Comparison of ENCODE assay signal across 8 mouse cellular contexts in genomic region chr17:87282007-87282705, GRCm38 (mm10). TPM values are rescaled to one million over a fixed set of nuclear protein-coding genes. Genes with fewer than 3 reads are reported as not detected.
DNase-seq lines count a peak whose midpoint lies in the region; ATAC-seq and TF ChIP-seq lines count a peak whose summit lies in the region.

No protein-coding gene starts in this region.

- WGBS in heart, embryonic 11.5 days (ENCODE audit: insufficient replicate concordance): under 1% methylated on average over 44 of the region's 44 CpGs
- under 1% methylated on average over 40 of the region's 44 CpGs for WGBS in kidney, embryonic 16.5 days

- peak overlapping the region; percentile 82 for H3K9ac ChIP-seq in heart, embryonic 11.5 days (ENCODE audit: low read depth, low read length)
- H3K9ac ChIP-seq in kidney, embryonic 16.5 days (replicated peaks; ENCODE audit: low read length): peak overlapping the region; percentile 89

- no peaks in the 10 kb centered on the region for H3K79me2 ChIP-seq in C2C12 (ENCODE audit: control insufficient read depth, insufficient read depth)

- no peaks in the 10 kb centered on the region for H3K79me3 ChIP-seq in C2C12 (ENCODE audit: low read depth)

- peak; percentile 98 for DNase-seq in liver
- DNase-seq in monocyte, adult 2 months (ENCODE audit: low read depth in 1 of 2, low spot score in 2 of 2): peak; percentile 94 to 95
- peak; percentile 86 to 87 for DNase-seq in spleen, postnatal 14 days (ENCODE audit: low spot score in 2 of 2)

- H3K4me1 ChIP-seq in bone marrow macrophage, adult 2 months (ENCODE audit: control insufficient read depth, insufficient read depth, low read length): peaks cover 46% of the 10 kb centered on the region
- H3K4me1 ChIP-seq in heart, embryonic 11.5 days (ENCODE audit: control insufficient read depth, insufficient read depth, low read length): peaks cover 10% of the 10 kb centered on the region
- H3K4me1 ChIP-seq in kidney, embryonic 16.5 days (ENCODE audit: insufficient read depth, low read length): peaks cover 25% of the 10 kb centered on the region

- H3K9me3 ChIP-seq in heart, embryonic 11.5 days (replicated peaks; ENCODE audit: control insufficient read depth, low read length): no peaks in the 10 kb centered on the region
- no peaks in the 10 kb centered on the region for H3K9me3 ChIP-seq in kidney, embryonic 16.5 days (ENCODE audit: low read length)

- H3K27ac ChIP-seq in bone marrow macrophage, adult 2 months (ENCODE audit: insufficient read depth, low read depth, low read length): peak overlapping the region; percentile 90
- peak overlapping the region; percentile 72 for H3K27ac ChIP-seq in heart, embryonic 11.5 days (ENCODE audit: low read depth, low read length)
- peak overlapping the region; percentile 96 for H3K27ac ChIP-seq in kidney, embryonic 16.5 days (ENCODE audit: low read length)

- TF ChIP-seq CTCF in C2C12 (IDR thresholded peaks at IDR 0.05; ENCODE audit: control insufficient read depth, insufficient read depth, insufficient read length): no peak
- no peak for TF ChIP-seq CTCF in bone marrow macrophage, adult 2 months (IDR thresholded peaks at IDR 0.05; ENCODE audit: low read depth, low read length)

- H3K36me3 ChIP-seq in C2C12 (ENCODE audit: control insufficient read depth, insufficient read depth): no peaks in the 10 kb centered on the region
- no peaks in the 10 kb centered on the region for H3K36me3 ChIP-seq in heart, embryonic 11.5 days (ENCODE audit: control insufficient read depth, insufficient read depth, low read length)
- no peaks in the 10 kb centered on the region for H3K36me3 ChIP-seq in kidney, embryonic 16.5 days (ENCODE audit: insufficient read depth, low read length)

- H3ac ChIP-seq in C2C12 (ENCODE audit: control insufficient read depth, insufficient read length, low read depth): peak overlapping the region; percentile 89

- no peak for TF ChIP-seq POLR2A in bone marrow macrophage, adult 2 months (IDR thresholded peaks at IDR 0.05; ENCODE audit: borderline replicate concordance, low read depth, low read length)

- H3K27me3 ChIP-seq in C2C12 (ENCODE audit: control insufficient read depth, insufficient read depth, insufficient read length): no peaks in the 10 kb centered on the region
- peaks cover 34% of the 10 kb centered on the region for H3K27me3 ChIP-seq in heart, embryonic 11.5 days (ENCODE audit: control insufficient read depth, insufficient read depth, low read length)
- peaks cover 14% of the 10 kb centered on the region; the same call in 1 of the 2 replicates for H3K27me3 ChIP-seq in kidney, embryonic 16.5 days (ENCODE audit: insufficient read depth, low read length)

- H3K4me2 ChIP-seq in heart, embryonic 11.5 days: peak overlapping the region; percentile 97
- H3K4me2 ChIP-seq in kidney, embryonic 16.5 days (replicated peaks; ENCODE audit: low read depth, low read length): peak overlapping the region; percentile 98

- H3K4me3 ChIP-seq in C2C12 (ENCODE audit: insufficient read depth, poor library complexity, severe bottlenecking): peak overlapping the region; percentile 55
- H3K4me3 ChIP-seq in bone marrow macrophage, adult 2 months (ENCODE audit: insufficient read depth, low read length): peak overlapping the region; percentile 80
- H3K4me3 ChIP-seq in heart, embryonic 11.5 days (ENCODE audit: low read depth, low read length): peak overlapping the region; percentile 71
- peak overlapping the region; percentile 79 for H3K4me3 ChIP-seq in kidney, embryonic 16.5 days (ENCODE audit: low read length)

- peak; percentile 87 for ATAC-seq in erythroblast, adult 5-6 weeks (replicated peaks; ENCODE audit: low FRiP score, poor library complexity, severe bottlenecking)
- peak; percentile 89 for ATAC-seq in heart, embryonic 11.5 days (replicated peaks; ENCODE audit: insufficient number of reproducible peaks, low FRiP score, low TSS enrichment)
- peak; percentile 89 for ATAC-seq in kidney, embryonic 16.5 days (ENCODE audit: low FRiP score, low TSS enrichment)

TF ChIP-seq in C2C12, 6 proteins besides CTCF, POLR2A, EP300 and RAD21:
- TF ChIP-seq CEBPB (IDR thresholded peaks at IDR 0.05; ENCODE audit: low read depth) (no peak), MYOG (IDR thresholded peaks at IDR 0.05; ENCODE audit: control insufficient read depth, extremely low read depth, insufficient read length) (no peak), FOSL1 (IDR thresholded peaks at IDR 0.05; ENCODE audit: insufficient read depth, low read length, poor library complexity, severe bottlenecking) (no peak), MAX (IDR thresholded peaks at IDR 0.05) (no peak), MYOD1 (IDR thresholded peaks at IDR 0.05; ENCODE audit: control insufficient read depth, insufficient read length, low read depth) (no peak), USF1 (IDR thresholded peaks at IDR 0.05; ENCODE audit: low read depth) (no peak)

RNA-seq across cellular contexts. Expression of gene Ttc7, which starts 0.5 kb away (rescaled TPM):
- 9.8 TPM for polyA plus RNA-seq in C2C12 (2012; fragmentation: generic; extraction: Trizol)
- 93.3 and 100 TPM in 2 replicates for polyA plus RNA-seq in bone marrow macrophage, adult 2 months (2012; ENCODE audit: insufficient read depth, insufficient read length, missing spikeins)
- total RNA-seq in erythroblast, adult 5-6 weeks (2015; ENCODE audit: low replicate concordance): 17.9 and 19.0 TPM in 2 replicates
- total RNA-seq in erythroblast, adult 5-6 weeks (2017; ENCODE audit: low replicate concordance): 16.3 and 35.7 TPM in 2 replicates
- polyA plus RNA-seq in heart, embryonic 11.5 days (2014; fragmentation: Nextera tagmentation; extraction: Ambion mirVana): 1.4 and 1.9 TPM in 2 replicates
- 8.7 and 9.4 TPM in 2 replicates for polyA plus RNA-seq in kidney, embryonic 16.5 days (2015; fragmentation: Nextera tagmentation; extraction: Ambion mirVana)

RNA-seq across cellular contexts. Expression of gene Mcfd2, which starts 16.4 kb away (rescaled TPM):
- 43.1 TPM for polyA plus RNA-seq in C2C12 (2012; fragmentation: generic; extraction: Trizol)
- polyA plus RNA-seq in bone marrow macrophage, adult 2 months (2012; ENCODE audit: insufficient read depth, insufficient read length, missing spikeins): 74.4 and 84.8 TPM in 2 replicates
- 7.5 and 14.2 TPM in 2 replicates for total RNA-seq in erythroblast, adult 5-6 weeks (2015; ENCODE audit: low replicate concordance)
- 12.3 and 15.8 TPM in 2 replicates for total RNA-seq in erythroblast, adult 5-6 weeks (2017; ENCODE audit: low replicate concordance)
- 69.7 and 83.5 TPM in 2 replicates for polyA plus RNA-seq in heart, embryonic 11.5 days (2014; fragmentation: Nextera tagmentation; extraction: Ambion mirVana)
- 132 and 151 TPM in 2 replicates for polyA plus RNA-seq in kidney, embryonic 16.5 days (2015; fragmentation: Nextera tagmentation; extraction: Ambion mirVana)

Comparison
In these comparisons a context has a peak if more than half of its experiments do, and no peak if none do; other contexts are left out.
1. Peak in every context shown above with its lines: DNase-seq, ATAC-seq, H3K4me3 ChIP-seq and H3K27ac ChIP-seq.